Mouse (Mus musculus): ENCODE measurements at regions not wholly inside any gene's neighbourhood (a gene's known extent, or its start where the extent isn't known, plus 50 kb on each side); places are given as distances from the start of the nearest gene placed in this dataset.

DNA sequence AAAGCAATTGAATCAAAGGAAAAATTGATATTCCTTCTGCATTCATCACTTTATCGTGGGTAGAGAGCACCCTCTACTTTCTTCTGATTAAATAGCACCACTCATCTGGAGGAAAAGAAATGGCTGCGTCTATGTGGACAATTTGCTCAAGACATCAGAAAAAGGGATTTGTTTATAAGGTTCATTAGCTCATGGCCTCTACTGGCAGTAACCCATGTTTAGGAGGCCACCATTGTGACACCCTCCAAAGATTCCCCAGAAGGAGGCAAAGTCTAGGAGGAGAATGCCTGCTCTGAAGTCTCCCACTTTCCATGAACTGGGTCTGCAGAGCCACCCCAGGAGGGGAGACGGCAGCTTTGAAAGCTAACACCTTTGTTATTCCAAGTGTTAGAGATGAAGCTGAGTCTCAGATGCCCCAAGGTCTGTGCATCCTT, 147.2 kb upstream of the Plscr5 start:
- DNase-seq (ENCODE audit: inconsistent ontology term), result no peak

DNA sequence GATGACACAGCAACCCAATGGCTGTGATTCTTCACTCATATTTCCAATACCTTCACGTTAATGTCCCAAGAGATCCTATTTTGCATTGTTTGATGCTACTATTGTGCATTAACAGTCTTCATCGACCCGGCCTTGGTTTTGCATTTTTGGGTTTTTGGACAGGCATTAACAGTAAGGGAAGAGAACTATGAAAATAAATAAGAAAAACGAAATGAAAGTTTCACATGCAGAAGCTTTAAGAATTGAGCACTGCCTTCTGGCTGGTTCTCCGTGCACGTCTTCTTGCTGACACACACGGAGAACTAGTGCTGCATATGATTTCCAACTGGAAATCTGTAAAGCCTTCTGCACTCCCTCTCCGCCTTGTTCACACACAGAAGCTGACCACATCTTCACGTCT, 148.6 kb upstream of the Plscr5 start:
- no peak for DNase-seq (ENCODE audit: inconsistent ontology term)

- DNase-seq (ENCODE audit: inconsistent ontology term), result no peak
Measured at GRCm38 (mm10) chr9:92016521-92016920, 176.2 kb upstream of the Plscr5 start.

DNA sequence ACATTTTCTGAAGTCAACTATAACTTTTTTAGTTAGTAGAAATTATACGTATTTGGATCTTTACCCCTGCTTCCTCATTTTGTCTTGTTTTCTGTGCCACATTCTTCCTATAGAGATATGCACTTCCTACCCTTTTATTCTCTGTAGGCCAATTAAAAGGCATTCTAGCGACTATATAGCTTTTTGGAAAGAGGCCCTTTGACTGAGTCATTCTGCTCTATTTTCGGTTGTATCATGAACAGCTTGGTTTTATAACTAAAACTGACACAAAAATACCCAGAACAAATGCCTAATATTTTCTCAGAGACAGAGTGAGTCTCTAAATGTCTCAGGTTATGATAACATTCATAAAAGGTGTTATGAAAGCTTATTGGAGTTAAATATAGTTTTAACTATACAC, 176.8 kb upstream of the Plscr5 start:
- no peak for DNase-seq (ENCODE audit: inconsistent ontology term)

DNA sequence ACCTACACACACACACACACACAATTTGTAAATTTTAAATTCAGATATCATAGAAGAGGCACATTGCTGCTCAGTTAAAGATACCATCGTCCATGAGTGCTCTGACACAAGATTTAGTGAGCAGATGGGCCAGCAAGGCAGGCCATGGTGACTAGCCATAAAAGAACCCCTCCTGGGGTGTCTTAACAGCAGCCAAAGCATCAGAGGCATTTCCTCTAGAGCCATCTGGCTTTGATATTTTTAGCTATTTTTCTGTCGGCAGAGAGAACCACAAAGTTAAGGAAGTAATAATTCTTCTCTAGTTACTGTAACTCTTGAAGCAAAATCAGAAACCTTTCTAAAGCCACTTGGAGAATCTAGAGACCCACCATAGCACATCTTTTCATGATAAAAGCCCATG, 204.5 kb upstream of the Plscr5 start:
- no peak for DNase-seq (ENCODE audit: inconsistent ontology term)

- peak; percentile 22 for DNase-seq (ENCODE audit: inconsistent ontology term)
Measured at GRCm38 (mm10) chr9:91981955-91982621, 210.6 kb upstream of the Plscr5 start.

DNA sequence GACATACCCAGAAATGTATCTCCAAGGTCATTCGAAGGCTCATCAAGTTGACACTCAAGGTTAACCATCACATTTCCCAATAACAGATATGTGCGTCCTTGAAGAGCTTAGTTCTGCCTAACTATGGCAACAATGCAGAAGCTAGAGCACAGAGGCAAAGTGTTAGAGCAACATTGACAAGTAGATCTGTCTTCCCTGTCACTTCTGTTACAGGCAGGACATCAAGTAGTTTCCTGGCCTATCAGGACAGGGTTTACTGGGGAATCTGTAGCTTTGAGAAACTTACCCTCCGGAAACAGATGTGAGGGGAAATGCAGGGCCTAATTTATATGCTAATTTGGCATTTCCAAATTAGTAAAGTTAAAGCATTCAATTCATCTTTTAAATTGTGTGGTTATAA, 211.2 kb upstream of the Plscr5 start:
- no peak for DNase-seq (ENCODE audit: inconsistent ontology term)

DNA sequence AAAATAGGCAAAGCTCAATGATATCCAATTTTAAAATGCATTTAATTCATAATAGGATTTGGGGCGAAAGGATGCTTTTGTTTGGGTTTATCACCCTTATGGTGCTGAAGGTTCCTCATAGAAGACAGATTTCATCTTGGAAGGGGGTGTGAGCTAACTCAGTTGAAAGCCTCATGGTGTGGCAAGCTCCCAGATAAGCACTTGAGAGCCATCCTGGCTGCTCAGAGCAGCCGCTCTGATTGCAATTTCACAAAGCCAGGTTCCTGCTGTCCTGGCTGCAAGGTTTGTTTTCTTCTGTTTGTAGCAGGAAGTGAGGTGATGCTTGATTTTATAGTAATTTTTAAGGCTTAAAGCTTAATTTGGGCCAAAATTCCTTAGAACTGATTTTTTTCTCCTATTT, 228.7 kb upstream of the Plscr5 start:
- DNase-seq (ENCODE audit: inconsistent ontology term), result no peak

DNA sequence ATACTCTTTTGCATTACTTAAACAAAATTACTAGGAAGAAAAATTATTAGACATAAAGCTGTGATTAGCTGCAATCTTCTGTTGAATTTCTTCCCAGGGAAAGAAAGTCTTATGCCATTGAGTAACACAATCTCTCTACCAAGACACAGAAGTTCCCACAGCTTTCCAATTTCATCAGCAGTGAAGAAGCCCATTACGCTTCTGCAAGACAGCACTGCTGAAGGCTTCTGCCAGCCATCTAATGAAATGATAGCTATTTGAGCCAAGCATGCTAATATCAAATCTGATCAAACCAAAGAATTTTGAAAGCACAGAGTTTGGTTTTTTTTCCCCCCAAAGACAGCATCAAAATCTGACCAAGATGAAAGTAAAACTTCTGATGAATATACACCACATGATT, 230.0 kb upstream of the Plscr5 start:
- DNase-seq (ENCODE audit: inconsistent ontology term), result no peak

GRCm38 (mm10) chr9:91961666-91962065, 231.1 kb upstream of the Plscr5 start:
- no peak for DNase-seq (ENCODE audit: inconsistent ontology term)

DNA sequence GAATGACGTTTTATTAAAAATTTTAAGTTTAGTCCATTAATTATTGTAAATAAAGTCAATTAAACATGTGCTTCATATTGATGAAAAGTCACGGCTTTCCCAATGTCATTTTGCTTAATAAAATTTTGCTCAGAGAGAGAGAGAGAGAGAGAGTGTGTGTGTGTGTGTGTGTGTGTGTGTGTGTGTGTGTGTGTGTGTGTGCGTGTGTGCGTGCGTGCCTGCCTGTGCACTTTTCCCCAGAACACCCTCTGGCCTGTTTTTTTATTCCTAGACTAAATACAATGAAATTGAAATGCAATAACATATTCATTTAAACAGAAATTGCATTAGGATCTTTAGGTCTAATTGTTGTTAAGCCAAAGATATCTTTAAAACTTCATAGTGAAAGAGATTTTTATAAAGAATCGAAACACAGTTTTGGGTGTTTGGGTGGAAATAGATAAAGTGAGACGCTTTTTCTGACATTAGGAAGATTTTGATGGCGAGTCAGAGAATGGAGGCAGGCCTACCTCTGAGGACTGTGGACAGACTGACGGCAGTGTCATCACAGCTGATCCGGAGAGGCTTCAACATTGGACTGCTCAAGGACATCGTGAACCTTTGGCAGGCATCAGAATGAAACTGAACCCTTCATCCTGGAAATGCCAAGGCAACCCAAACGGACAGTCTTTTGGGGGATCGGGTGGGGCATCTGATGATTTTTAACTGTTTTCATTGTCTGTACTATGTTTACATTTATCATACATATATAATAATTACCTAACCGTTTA, 232.0 kb upstream of the Plscr5 start:
- DNase-seq (ENCODE audit: inconsistent ontology term), result no peak

- peak; percentile 42 for DNase-seq (ENCODE audit: inconsistent ontology term)
Measured at GRCm38 (mm10) chr9:91959592-91959991, 233.1 kb upstream of the Plscr5 start.

GRCm38 (mm10) chr9:91959076-91959475, 233.7 kb upstream of the Plscr5 start:
- DNase-seq (ENCODE audit: inconsistent ontology term), result no peak

GRCm38 (mm10) chr9:91958421-91958820, 234.3 kb upstream of the Plscr5 start:
- DNase-seq (ENCODE audit: inconsistent ontology term), result no peak

- no peak for DNase-seq (ENCODE audit: inconsistent ontology term)
Measured at GRCm38 (mm10) chr9:91957061-91957460, 235.7 kb upstream of the Plscr5 start.

GRCm38 (mm10) chr9:91948746-91949145, 244.0 kb upstream of the Plscr5 start:
- DNase-seq (ENCODE audit: inconsistent ontology term), result no peak

GRCm38 (mm10) chr9:91942001-91942400, 250.7 kb upstream of the Plscr5 start:
- DNase-seq (ENCODE audit: inconsistent ontology term), result peak; percentile 83

GRCm38 (mm10) chr9:91938729-91939128, 254.0 kb upstream of the Plscr5 start:
- DNase-seq (ENCODE audit: inconsistent ontology term), result no peak

- DNase-seq (ENCODE audit: inconsistent ontology term), result no peak
Measured at GRCm38 (mm10) chr9:91904066-91904465, 288.7 kb upstream of the Plscr5 start.

DNA sequence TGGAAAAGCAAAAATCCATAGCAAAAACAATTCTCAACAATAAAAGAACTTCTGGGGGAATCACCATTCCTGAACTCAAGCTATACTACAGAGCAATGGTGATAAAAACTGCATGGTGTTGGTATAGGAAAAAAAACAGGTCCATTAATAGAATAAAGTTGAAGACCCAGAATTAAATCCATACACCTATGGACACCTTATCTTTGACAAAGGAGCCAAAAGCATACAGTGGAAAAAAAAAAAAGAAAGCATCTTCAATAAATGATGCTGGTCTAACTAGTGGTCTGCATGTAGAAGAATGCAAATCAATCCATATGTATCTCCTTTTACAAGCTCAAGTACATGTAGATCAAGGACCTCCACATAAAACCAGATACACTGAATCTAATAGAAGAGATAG, 291.8 kb upstream of the Plscr5 start:
- no peak for DNase-seq (ENCODE audit: inconsistent ontology term)

- no peak for DNase-seq (ENCODE audit: inconsistent ontology term)
Measured at GRCm38 (mm10) chr9:91876823-91877222, 315.9 kb upstream of the Plscr5 start.

DNA sequence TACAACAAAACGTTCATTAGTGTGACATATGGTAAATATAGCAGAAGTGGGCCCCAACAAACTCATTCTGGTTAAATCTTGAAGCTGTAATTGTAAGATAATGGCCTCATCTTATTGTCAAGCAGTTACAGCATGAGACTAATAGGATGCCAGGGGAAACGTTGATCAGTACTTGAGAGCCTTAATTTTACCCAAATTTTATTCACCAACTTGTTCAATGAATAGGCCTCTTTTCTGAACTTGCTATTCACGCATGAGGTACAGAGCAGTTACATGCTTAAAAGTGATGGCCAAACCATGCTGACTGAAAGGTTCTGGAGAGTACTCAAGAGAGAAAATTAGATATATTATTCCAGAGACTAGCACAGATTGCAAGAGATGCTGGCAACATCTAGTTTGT, 361.2 kb upstream of the Plscr5 start:
- no peak for DNase-seq (ENCODE audit: inconsistent ontology term)

DNA sequence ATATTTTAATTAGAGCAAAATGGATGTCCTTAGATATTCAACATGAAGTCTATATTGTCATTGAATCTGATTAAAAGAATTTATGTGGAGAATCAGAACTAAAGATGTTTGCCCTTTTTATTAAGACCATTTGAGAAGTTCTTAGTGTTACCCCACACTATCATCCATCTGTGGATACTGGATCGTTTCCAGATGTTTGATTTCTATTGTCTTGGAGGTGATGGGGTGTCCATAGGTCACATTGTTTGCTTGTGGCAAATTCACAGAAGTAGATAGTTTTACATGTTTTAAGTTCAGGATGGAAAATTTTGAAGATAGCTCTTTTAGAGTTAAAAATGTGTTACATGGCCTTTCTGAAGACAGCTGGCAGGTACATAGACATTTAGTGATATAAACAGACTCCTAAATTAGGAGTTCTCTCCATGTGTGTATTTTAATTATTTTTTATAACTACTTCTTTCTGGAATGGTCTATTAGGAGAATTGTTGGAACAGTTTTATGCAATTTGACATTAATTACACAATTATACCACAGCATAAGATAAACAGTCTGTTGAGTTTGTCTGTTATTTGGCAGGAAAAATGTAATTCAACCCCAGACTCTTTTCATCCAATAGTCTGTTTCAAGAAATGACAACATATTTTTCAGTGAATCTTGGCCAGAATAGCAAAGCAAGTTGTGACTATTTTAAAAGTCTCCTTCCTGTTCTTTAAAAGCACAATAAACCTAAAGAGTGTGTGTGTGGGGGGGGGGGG, 368.8 kb upstream of the Plscr5 start:
- peak; percentile 40 for DNase-seq (ENCODE audit: inconsistent ontology term)

Data from Muller cell, postnatal 12 days (primary cell).